Mouse (Mus musculus): Measurements from ENCODE around the gene Car9.
A peak's percentile ranks its signal among the peaks of the same experiment; 100 is the strongest.
"Not testable (repeated sequence)": the region's sequence is repeated elsewhere in the genome, so short reads cannot be mapped to it uniquely, and the experiment has no call there.

Gene Car9

GRCm38 (mm10) chr4:43530081-43530501 lies 23.3 kb downstream of the Car9 start:
- DNase-seq (ENCODE audit: low read depth) = no peak

GRCm38 (mm10) chr4:43530581-43530980 lies 23.8 kb downstream of the Car9 start:
- peak; percentile 89 for DNase-seq (ENCODE audit: low read depth)

- no peak for DNase-seq (ENCODE audit: low read depth)
These were observed 26.5 kb downstream of the Car9 start for GRCm38 (mm10) chr4:43533270-43533669.

- DNase-seq (ENCODE audit: low read depth) = no peak
These were observed 28.9 kb downstream of the Car9 start for GRCm38 (mm10) chr4:43535628-43536027.

- DNase-seq (ENCODE audit: low read depth) = no peak
These were observed 29.3 kb downstream of the Car9 start for GRCm38 (mm10) chr4:43536031-43536430.

- DNase-seq (ENCODE audit: low read depth) = no peak
These were observed 35.3 kb downstream of the Car9 start for GRCm38 (mm10) chr4:43542044-43542443.

- no peak for DNase-seq (ENCODE audit: low read depth)
These were observed 39.7 kb downstream of the Car9 start for GRCm38 (mm10) chr4:43546375-43547047.

- DNase-seq (ENCODE audit: low read depth) = no peak
These were observed 40.4 kb downstream of the Car9 start for GRCm38 (mm10) chr4:43547160-43547559.

GRCm38 (mm10) chr4:43549055-43549454 lies 42.3 kb downstream of the Car9 start:
- DNase-seq (ENCODE audit: low read depth) = no peak

GRCm38 (mm10) chr4:43551854-43552253 lies 45.1 kb downstream of the Car9 start:
- DNase-seq (ENCODE audit: low read depth) = not testable (repeated sequence)

GRCm38 (mm10) chr4:43552437-43552836 lies 45.7 kb downstream of the Car9 start:
- DNase-seq (ENCODE audit: low read depth) = no peak

- DNase-seq (ENCODE audit: low read depth) = no peak
These were observed 47.1 kb downstream of the Car9 start for GRCm38 (mm10) chr4:43553891-43554290.

GRCm38 (mm10) chr4:43555926-43556325 lies 49.2 kb downstream of the Car9 start:
- peak; percentile 52 for DNase-seq (ENCODE audit: low read depth)

GRCm38 (mm10) chr4:43558028-43558630 lies 51.4 kb downstream of the Car9 start:
- peak; percentile 97 for DNase-seq (ENCODE audit: low read depth)

- DNase-seq (ENCODE audit: low read depth) = peak; percentile 95
These were observed 52.0 kb downstream of the Car9 start for GRCm38 (mm10) chr4:43558631-43559356.

GRCm38 (mm10) chr4:43559519-43560242 lies 52.9 kb downstream of the Car9 start:
- DNase-seq (ENCODE audit: low read depth) = peak; percentile 11

- DNase-seq (ENCODE audit: low read depth) = peak; percentile 98
These were observed 53.5 kb downstream of the Car9 start for GRCm38 (mm10) chr4:43560243-43560611.

- DNase-seq (ENCODE audit: low read depth) = no peak
These were observed 54.2 kb downstream of the Car9 start for GRCm38 (mm10) chr4:43560976-43561375.

GRCm38 (mm10) chr4:43561436-43561996 lies 54.8 kb downstream of the Car9 start:
- no peak for DNase-seq (ENCODE audit: low read depth)

GRCm38 (mm10) chr4:43561997-43562768 lies 55.4 kb downstream of the Car9 start, which contains the start of the genes Creb3 and Tln1:
Creb3 (plus strand) TSS chr4:43562332.
Tln1 (minus strand) TSS chr4:43562691.
- DNase-seq (ENCODE audit: low read depth) = peak; percentile 99

Measured in 416B (cell line).